ENCODE assay signal across 19 mouse cellular contexts in genomic region chr5:74029787-74030186, GRCm38 (mm10). TPM values are rescaled to one million over a fixed set of nuclear protein-coding genes. Genes with fewer than 3 reads are reported as not detected.
DNase-seq lines count a peak whose midpoint lies in the region; ATAC-seq and TF ChIP-seq lines count a peak whose summit lies in the region.
"Had no signal": no experiment of that assay in that cellular context is flagged by ENCODE, and none has a peak within 500 bp of the region (broad histone marks: within the 10 kb centered on the region; RNA-seq: fewer than 3 reads in every experiment).

No protein-coding gene starts in this region.

- no peak overlapping the region for H3K4me2 ChIP-seq in intestine, embryonic 16.5 days (ENCODE audit: low read depth, low read length)
- H3K4me2 ChIP-seq in stomach, embryonic 16.5 days (ENCODE audit: low read depth, low read length): no peak overlapping the region
- no peak overlapping the region for H3K4me2 ChIP-seq in hindbrain, embryonic 16.5 days (ENCODE audit: low read length)
- H3K4me2 ChIP-seq: embryonic facial prominence, embryonic 12.5 days; forebrain, embryonic 13.5 days; heart, embryonic 13.5 days; hindbrain, embryonic 13.5 days; limb, embryonic 12.5 days; liver, embryonic 12.5 days had no signal

- H3K9me3 ChIP-seq in intestine, embryonic 16.5 days (ENCODE audit: control insufficient read depth, low read length): no peaks in the 10 kb centered on the region
- 0 out of 2 replicates have a peak, but pooled peaks cover 3% of the 10 kb centered on the region for H3K9me3 ChIP-seq in stomach, embryonic 16.5 days (replicated peaks; ENCODE audit: control insufficient read depth, low read length)
- no peaks in the 10 kb centered on the region for H3K9me3 ChIP-seq in hindbrain, embryonic 16.5 days (ENCODE audit: control insufficient read depth, low read length)
- H3K9me3 ChIP-seq: embryonic facial prominence, embryonic 12.5 days; forebrain, embryonic 13.5 days; heart, embryonic 13.5 days; hindbrain, embryonic 13.5 days; limb, embryonic 12.5 days; liver, embryonic 12.5 days had no signal

- H3K27me3 ChIP-seq in intestine, embryonic 16.5 days (replicated peaks; ENCODE audit: control insufficient read depth, insufficient read depth, low read length): no peaks in the 10 kb centered on the region
- no peaks in the 10 kb centered on the region for H3K27me3 ChIP-seq in stomach, embryonic 16.5 days (ENCODE audit: control insufficient read depth, insufficient read depth, low read length)
- H3K27me3 ChIP-seq in hindbrain, embryonic 16.5 days (replicated peaks; ENCODE audit: control insufficient read depth, insufficient read depth, low read length): no peaks in the 10 kb centered on the region
- H3K27me3 ChIP-seq: embryonic facial prominence, embryonic 12.5 days; forebrain, embryonic 13.5 days; heart, embryonic 13.5 days; hindbrain, embryonic 13.5 days; limb, embryonic 12.5 days; liver, embryonic 12.5 days had no signal

- H3K36me3 ChIP-seq in intestine, embryonic 16.5 days (ENCODE audit: control insufficient read depth, insufficient read depth, low read length): peaks cover 6% of the 10 kb centered on the region; the same call in 1 of the 2 replicates
- peaks cover 8% of the 10 kb centered on the region for H3K36me3 ChIP-seq in stomach, embryonic 16.5 days (ENCODE audit: control insufficient read depth, insufficient read depth, low read length)
- H3K36me3 ChIP-seq in hindbrain, embryonic 16.5 days (ENCODE audit: control insufficient read depth, insufficient read depth, low read length): peaks cover 10% of the 10 kb centered on the region; the same call in 1 of the 2 replicates

- 52% methylated on average over 7 of the region's 7 CpGs for WGBS in lung, adult 2 months
- WGBS in intestine, embryonic 16.5 days: 47% methylated on average over 7 of the region's 7 CpGs
- WGBS in stomach, embryonic 16.5 days: 39% methylated on average over 7 of the region's 7 CpGs
- 70% methylated on average over 7 of the region's 7 CpGs for WGBS in hindbrain, embryonic 16.5 days

- no peak overlapping the region for H3K4me3 ChIP-seq in lung, adult 2 months (replicated peaks; ENCODE audit: extremely low read depth, low read depth, low read length)
- no peak overlapping the region for H3K4me3 ChIP-seq in intestine, embryonic 16.5 days (ENCODE audit: low read length)
- no peak overlapping the region for H3K4me3 ChIP-seq in stomach, embryonic 16.5 days (replicated peaks; ENCODE audit: low read length)
- H3K4me3 ChIP-seq in hindbrain, embryonic 16.5 days (ENCODE audit: low read length): no peak overlapping the region
- H3K4me3 ChIP-seq: embryonic facial prominence, embryonic 12.5 days; erythroblast, embryonic 14.5 days; forebrain, embryonic 13.5 days; heart, embryonic 13.5 days; hindbrain, embryonic 13.5 days; limb, embryonic 12.5 days; liver, embryonic 12.5 days had no signal

- no peak for TF ChIP-seq POLR2A in lung, adult 2 months (IDR thresholded peaks at IDR 0.05; ENCODE audit: borderline replicate concordance, extremely low read depth, low read depth, low read length)

- peaks cover 2% of the 10 kb centered on the region; the same call in 1 of the 2 replicates for H3K4me1 ChIP-seq in lung, adult 2 months (ENCODE audit: control insufficient read depth, insufficient read depth, low read length)
- H3K4me1 ChIP-seq in intestine, embryonic 16.5 days (ENCODE audit: control insufficient read depth, insufficient read depth, low read length): peaks cover 13% of the 10 kb centered on the region
- peaks cover 10% of the 10 kb centered on the region; the same call in 1 of the 2 replicates for H3K4me1 ChIP-seq in stomach, embryonic 16.5 days (ENCODE audit: control insufficient read depth, insufficient read depth, low read length)
- no peaks in the 10 kb centered on the region for H3K4me1 ChIP-seq in hindbrain, embryonic 16.5 days (ENCODE audit: control insufficient read depth, insufficient read depth, low read depth, low read length)
- H3K4me1 ChIP-seq: embryonic facial prominence, embryonic 12.5 days; forebrain, embryonic 13.5 days; liver, embryonic 12.5 days had no signal

- H3K9ac ChIP-seq in intestine, embryonic 16.5 days (ENCODE audit: low read depth, low read length): no peak overlapping the region
- no peak overlapping the region for H3K9ac ChIP-seq in stomach, embryonic 16.5 days (ENCODE audit: low read length)
- H3K9ac ChIP-seq in hindbrain, embryonic 16.5 days (ENCODE audit: low read depth, low read length): no peak overlapping the region
- H3K9ac ChIP-seq: embryonic facial prominence, embryonic 12.5 days; forebrain, embryonic 13.5 days; heart, embryonic 13.5 days; hindbrain, embryonic 13.5 days; limb, embryonic 12.5 days; liver, embryonic 12.5 days had no signal

- no peak overlapping the region for H3K27ac ChIP-seq in intestine, embryonic 16.5 days (ENCODE audit: low read length)
- H3K27ac ChIP-seq in stomach, embryonic 16.5 days (ENCODE audit: low read length): no peak overlapping the region
- no peak overlapping the region for H3K27ac ChIP-seq in hindbrain, embryonic 16.5 days (ENCODE audit: low read depth, low read length)
- H3K27ac ChIP-seq: embryonic facial prominence, embryonic 12.5 days; forebrain, embryonic 13.5 days; heart, embryonic 13.5 days; hindbrain, embryonic 13.5 days; limb, embryonic 12.5 days; liver, embryonic 12.5 days had no signal

- peak; percentile 89 for ATAC-seq in intestine, embryonic 16.5 days
- peak; percentile 49 for ATAC-seq in stomach, embryonic 16.5 days (ENCODE audit: insufficient read depth, low FRiP score)
- ATAC-seq in hindbrain, embryonic 16.5 days: no peak
- ATAC-seq: forebrain, embryonic 13.5 days; liver, embryonic 12.5 days had no signal

- no peak for TF ChIP-seq CTCF in lung, adult 2 months (IDR thresholded peaks at IDR 0.05; ENCODE audit: insufficient read depth, low read length)

- DNase-seq in lung, adult 18-20 months: peak; percentile 12 to 42
- no peak for DNase-seq in lung, adult 2 months
- peak; percentile 23 to 37 for DNase-seq in adrenal gland, postnatal 36 days
- no peak for DNase-seq in left cerebral cortex, adult 18-20 months (ENCODE audit: low spot score in 2 of 2)
- DNase-seq: cerebellum, adult 11 months; cerebellum, postnatal 10 days; gastrocnemius, postnatal 10 days; heart, adult 11 months; kidney, adult 2 months had no signal

RNA-seq across cellular contexts. Expression of gene Usp46, which starts 38.4 kb away (rescaled TPM):
- 7.4 and 14.9 TPM in 2 replicates for polyA plus RNA-seq in lung, adult 2 months (2012; rRNA removed)
- 10 to 100 TPM; 31.6 to 39.7 TPM for total RNA-seq in adrenal gland, postnatal 36 days (2021)
- polyA plus RNA-seq in intestine, embryonic 16.5 days (2015; fragmentation: Nextera tagmentation; extraction: Ambion mirVana): 16.5 and 16.7 TPM in 2 replicates
- 32.1 and 32.3 TPM in 2 replicates for polyA plus RNA-seq in stomach, embryonic 16.5 days (2015; fragmentation: Nextera tagmentation; extraction: Ambion mirVana)
- total RNA-seq in left cerebral cortex, adult 18-20 months (2021): 100 to 1,000 TPM; 128 to 129 TPM
- 37.7 and 40.6 TPM in 2 replicates for polyA plus RNA-seq in hindbrain, embryonic 16.5 days (2015; fragmentation: Nextera tagmentation; extraction: Ambion mirVana)

Comparison
In these comparisons a context has a peak if more than half of its experiments do, and no peak if none do; other contexts are left out.
1. DNase-seq: peak in lung, adult 18-20 months (2 of 2) and adrenal gland, postnatal 36 days (2 of 2); none in lung, adult 2 months (single experiment) and left cerebral cortex, adult 18-20 months (0 of 2).